Mouse (Mus musculus) cerebellum, adult 8-10 months (tissue): ENCODE results near the gene Rgs7bp.
"Not testable (repeated sequence)": the region's sequence is repeated elsewhere in the genome, so short reads cannot be mapped to it uniquely, and the experiment has no call there.

Source experiments
- DNase-seq: peaks from one replicate; pipeline ENCODE4 v3.0.0; 2022

Gene Rgs7bp

DNA sequence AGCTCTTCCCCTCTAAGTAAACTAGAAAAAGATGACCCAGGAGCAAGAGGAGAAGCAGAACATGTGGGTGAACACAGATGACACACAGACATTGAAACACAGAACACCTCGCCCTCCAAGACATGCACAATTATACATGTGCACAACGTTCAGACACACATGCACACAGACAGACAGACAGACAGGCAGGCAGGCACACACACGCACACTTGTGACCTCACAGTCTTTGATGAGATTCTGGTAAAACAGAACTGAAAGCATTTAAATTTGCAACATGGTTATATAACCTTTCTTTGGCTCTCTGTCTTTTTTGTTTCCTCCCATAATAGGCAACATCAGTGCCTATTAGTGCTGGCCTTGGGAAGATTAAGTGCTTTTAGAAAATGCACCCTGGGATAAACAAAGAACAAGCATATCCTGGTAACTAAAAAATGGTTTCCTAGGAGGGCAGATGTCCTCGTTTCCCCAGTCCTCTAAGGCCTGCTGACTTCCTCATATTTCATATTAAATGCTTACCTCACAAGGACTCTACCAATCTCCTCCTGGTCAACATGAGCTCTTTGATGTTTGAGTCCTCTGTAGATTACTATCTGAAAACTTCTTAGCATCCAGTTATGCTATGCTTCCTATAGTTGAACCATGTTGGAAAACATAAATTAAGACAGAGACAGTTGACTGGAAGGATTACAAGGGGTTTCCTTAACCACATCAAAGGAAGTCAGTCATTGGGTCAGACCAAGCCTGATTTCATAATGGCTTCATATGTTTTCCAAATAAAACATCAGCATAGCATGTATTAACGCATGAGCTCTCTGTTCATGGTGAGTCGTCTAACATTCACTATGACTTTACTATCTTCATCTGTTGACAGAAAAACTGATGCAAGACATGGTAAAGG lies 122.8 kb downstream of the Rgs7bp start:
- DNase-seq = no peak

DNA sequence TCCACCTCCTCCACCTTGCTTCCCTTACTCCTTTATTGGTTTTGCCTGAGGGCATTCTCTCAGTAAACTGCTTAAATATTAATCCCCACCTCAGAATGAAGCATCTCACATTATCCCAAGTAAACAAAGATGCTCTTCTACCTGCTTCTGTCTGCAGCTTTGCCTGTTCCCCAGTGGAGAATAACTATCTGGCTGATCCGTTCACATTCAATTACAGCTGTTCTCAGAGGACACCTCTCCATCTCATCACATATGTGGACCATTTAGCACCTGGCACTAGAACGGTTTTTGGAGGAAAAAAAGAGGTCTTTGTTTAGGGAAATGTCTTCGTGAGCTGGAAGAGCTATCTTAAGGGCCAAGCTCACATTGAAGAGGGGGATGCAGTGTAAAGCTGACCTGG lies 123.9 kb downstream of the Rgs7bp start:
- DNase-seq = no peak

DNA sequence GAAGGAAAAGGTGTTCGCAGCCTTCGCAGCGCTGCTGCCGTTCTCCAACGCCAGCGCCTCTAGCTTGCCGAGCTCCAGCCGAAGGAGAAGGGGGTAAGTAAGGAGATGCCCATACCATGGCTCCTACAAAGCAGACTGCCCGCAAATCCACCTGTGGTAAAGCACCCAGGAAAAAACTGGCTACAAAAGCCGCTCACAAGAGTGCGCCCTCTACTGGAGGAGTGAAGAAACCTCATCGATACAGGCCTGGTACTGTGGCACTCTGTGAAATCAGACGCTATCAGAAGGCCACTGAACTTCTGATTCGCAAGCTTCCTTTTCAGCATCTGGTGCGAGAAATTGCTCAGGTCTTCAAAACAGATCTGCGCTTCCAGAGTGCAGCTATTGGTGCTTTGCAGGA lies 136.1 kb downstream of the Rgs7bp start:
- DNase-seq = no peak

- not testable (repeated sequence) for DNase-seq
These were observed 138.0 kb downstream of the Rgs7bp start for GRCm38 (mm10) chr13:104916771-104917170.

DNA sequence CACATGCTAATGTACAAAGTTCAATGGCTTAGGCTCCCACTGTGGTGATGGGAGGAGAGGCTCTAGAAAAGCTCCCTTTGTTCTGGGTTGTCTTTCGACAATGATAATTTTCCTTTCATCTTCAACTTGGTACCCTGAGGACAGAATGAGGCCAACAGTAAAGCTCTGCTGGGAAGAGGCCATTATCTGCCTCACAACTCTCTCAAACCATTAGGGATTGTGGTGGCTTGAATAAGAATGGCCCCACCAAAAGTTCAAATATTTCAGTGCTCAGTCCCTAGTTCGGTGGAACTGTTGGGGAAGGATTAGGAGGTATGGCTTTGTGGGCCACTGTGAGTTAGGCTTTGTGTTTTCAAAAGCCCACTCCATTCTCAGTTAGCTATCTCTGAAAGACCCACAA lies 138.6 kb downstream of the Rgs7bp start:
- no peak for DNase-seq

- no peak for DNase-seq
These were observed 140.3 kb downstream of the Rgs7bp start for GRCm38 (mm10) chr13:104914288-104914895.

- DNase-seq = not testable (repeated sequence)
These were observed 143.1 kb downstream of the Rgs7bp start for GRCm38 (mm10) chr13:104911626-104912025.

DNA sequence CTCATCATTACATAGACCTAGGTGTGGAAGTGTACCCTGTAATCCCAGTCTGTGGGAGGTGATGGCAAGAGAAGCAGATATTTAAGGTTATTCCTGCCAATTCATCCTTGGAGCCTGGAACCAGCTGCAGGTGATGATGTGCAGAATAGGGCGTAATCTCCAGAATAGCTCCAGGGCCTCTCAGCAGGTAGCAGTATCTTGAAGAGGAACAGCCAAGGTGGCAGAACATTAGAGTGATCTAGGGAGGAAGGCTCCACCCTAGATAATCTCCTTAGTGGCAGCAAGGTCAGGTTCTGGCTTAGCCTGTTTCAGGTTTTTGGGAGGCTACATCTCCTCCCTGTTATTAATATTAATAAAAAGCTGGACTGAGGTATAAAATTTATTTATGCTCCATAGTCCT lies 143.7 kb downstream of the Rgs7bp start:
- DNase-seq = not testable (repeated sequence)

DNA sequence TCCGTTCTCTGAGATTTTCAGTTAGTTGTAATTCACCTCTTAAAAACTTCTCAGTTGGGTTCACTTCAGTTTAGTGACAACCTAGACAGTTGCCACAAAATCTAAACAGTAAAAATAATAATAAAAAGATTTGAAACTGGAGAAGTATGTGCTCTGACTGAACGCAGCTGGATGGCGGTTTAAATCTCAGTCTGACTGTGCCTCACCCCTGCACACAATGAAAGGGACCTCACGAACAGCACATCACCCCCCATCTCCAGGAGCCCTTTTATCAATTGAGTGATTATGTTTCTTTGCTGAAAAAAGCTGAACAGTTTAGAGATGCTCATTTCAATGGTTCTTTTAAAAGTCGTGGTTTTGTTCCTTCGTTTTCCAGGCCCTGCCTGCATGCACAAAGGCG lies 146.0 kb downstream of the Rgs7bp start:
- DNase-seq = no peak
